Mouse (Mus musculus) megakaryocyte, embryonic 14.5 days (primary cell): Measurements from ENCODE around the gene Idh3g.

Source experiments
- FLI1 ChIP-seq: IDR thresholded peaks from 2 replicates; pipeline ENCODE4 v1.6.1; 2012; ENCODE audit warnings: low read length, inconsistent platforms, mixed read lengths
- GATA1 ChIP-seq: IDR thresholded peaks from 3 replicates; pipeline ENCODE4 v1.6.1; 2012; ENCODE audit warnings: mixed read lengths, low read length, inconsistent platforms, borderline replicate concordance

DNA sequence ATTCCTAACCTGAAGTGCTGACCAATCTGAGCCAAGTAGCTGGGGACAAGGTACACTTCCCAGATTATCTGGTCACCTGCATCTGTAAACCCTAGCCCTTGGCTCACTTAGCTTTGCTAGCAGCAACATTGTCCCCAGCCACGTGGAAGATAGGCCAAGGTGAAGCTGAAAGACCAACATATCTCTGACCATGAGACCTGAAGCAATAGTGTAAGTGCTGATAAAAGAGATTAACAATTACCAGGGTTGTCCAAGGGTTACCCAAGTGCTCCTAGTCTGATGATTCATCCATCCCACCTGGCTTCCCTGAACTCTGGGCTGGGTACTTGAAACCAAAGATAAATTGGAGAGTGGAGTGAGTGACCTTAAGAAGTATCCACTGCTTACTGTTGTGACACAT lies 55.8 kb downstream of the Idh3g start:
- TF ChIP-seq GATA1 (no peak), FLI1 (no peak)
